8 mouse cellular contexts compared by ENCODE assay signal in the genomic region with DNA sequence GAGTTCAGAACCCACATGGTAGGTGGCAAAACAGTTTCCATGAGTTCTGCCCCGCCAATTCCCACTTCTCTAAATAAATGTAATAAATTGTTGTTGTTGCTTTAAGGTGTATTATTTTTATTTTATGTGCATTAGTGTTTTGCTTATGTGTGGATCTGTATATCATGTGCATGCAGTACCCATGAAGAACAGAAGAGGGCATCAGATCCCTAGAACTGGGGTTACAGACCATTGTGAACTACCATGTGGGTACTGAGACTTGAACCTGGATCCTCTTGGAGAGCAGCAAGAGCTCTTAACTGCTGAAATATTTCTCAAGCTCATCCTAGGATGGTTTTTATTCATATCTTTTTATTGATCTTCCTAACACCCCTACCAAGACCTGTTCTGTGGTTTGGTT. TPM values are rescaled to one million over a fixed set of nuclear protein-coding genes. Genes with fewer than 3 reads are reported as not detected.
DNase-seq lines count a peak whose midpoint lies in the region; ATAC-seq and TF ChIP-seq lines count a peak whose summit lies in the region.

No protein-coding gene starts in this region.

- no peak overlapping the region for H3K27ac ChIP-seq in midbrain, embryonic 14.5 days (replicated peaks; ENCODE audit: low read depth, low read length)
- H3K27ac ChIP-seq in midbrain, embryonic 10.5 days (replicated peaks): no peak overlapping the region
- H3K27ac ChIP-seq in spleen, adult 2 months (ENCODE audit: insufficient read depth, low read length): no peak overlapping the region

- no peaks in the 10 kb centered on the region for H3K9me3 ChIP-seq in midbrain, embryonic 14.5 days (ENCODE audit: control insufficient read depth, low read length)
- H3K9me3 ChIP-seq in midbrain, embryonic 10.5 days (replicated peaks): no peaks in the 10 kb centered on the region

- TF ChIP-seq POLR2A in spleen, adult 2 months (IDR thresholded peaks at IDR 0.05; ENCODE audit: low read depth, low read length): no peak

- H3K4me3 ChIP-seq in midbrain, embryonic 14.5 days (replicated peaks; ENCODE audit: low read depth, low read length): no peak overlapping the region
- no peak overlapping the region for H3K4me3 ChIP-seq in midbrain, embryonic 10.5 days
- no peak overlapping the region for H3K4me3 ChIP-seq in spleen, adult 2 months (ENCODE audit: extremely low read depth, insufficient read depth, insufficient read length)

- H3K4me2 ChIP-seq in midbrain, embryonic 14.5 days (ENCODE audit: low read length): no peak overlapping the region

- peak; percentile 15; the same call in 1 of the 2 replicates for TF ChIP-seq CTCF in spleen, adult 2 months (IDR thresholded peaks at IDR 0.05; ENCODE audit: extremely low read depth, insufficient read depth, insufficient read length, insufficient replicate concordance)

- 71% methylated on average over 1 of the region's 1 CpGs for WGBS in midbrain, embryonic 14.5 days
- 70% methylated on average over 1 of the region's 1 CpGs for WGBS in midbrain, embryonic 10.5 days
- WGBS in spleen, adult 2 months: 82% methylated on average over 1 of the region's 1 CpGs

- peak; percentile 39 for DNase-seq in gastrocnemius, adult 18-20 months (ENCODE audit: low spot score)
- DNase-seq in gastrocnemius, postnatal 14 days: no peak
- peak; percentile 50 for DNase-seq in midbrain, embryonic 14.5 days
- DNase-seq in midbrain, embryonic 10.5 days (ENCODE audit: low spot score): no peak
- DNase-seq in c-Kit-positive CD71-positive TER-119-negative erythroid progenitor cells, embryonic 14.5 days (ENCODE audit: low read depth): peak; percentile 55
- peak; percentile 54 for DNase-seq in kidney, postnatal 10 days
- DNase-seq in spleen, adult 2 months (ENCODE audit: low read depth in 1 of 2, low spot score in 2 of 2): peak; percentile 47 to 55
- no peak for DNase-seq in right cerebral cortex, postnatal 4 days

- no peaks in the 10 kb centered on the region for H3K27me3 ChIP-seq in midbrain, embryonic 14.5 days (ENCODE audit: control insufficient read depth, insufficient read depth, low read length)
- no peaks in the 10 kb centered on the region for H3K27me3 ChIP-seq in midbrain, embryonic 10.5 days (ENCODE audit: low read depth, poor library complexity, severe bottlenecking)
- H3K27me3 ChIP-seq in spleen, adult 2 months (ENCODE audit: control insufficient read depth, insufficient read depth, low read length): no peaks in the 10 kb centered on the region

- H3K4me1 ChIP-seq in midbrain, embryonic 14.5 days (ENCODE audit: control insufficient read depth, insufficient read depth, low read length): peaks cover 21% of the 10 kb centered on the region
- peaks cover 24% of the 10 kb centered on the region for H3K4me1 ChIP-seq in midbrain, embryonic 10.5 days
- H3K4me1 ChIP-seq in spleen, adult 2 months (ENCODE audit: control insufficient read depth, insufficient read depth, insufficient read length): no peaks in the 10 kb centered on the region; the same call in 1 of the 2 replicates

- no peaks in the 10 kb centered on the region for H3K36me3 ChIP-seq in midbrain, embryonic 14.5 days (ENCODE audit: control insufficient read depth, insufficient read depth, low read length)
- peaks cover 8% of the 10 kb centered on the region for H3K36me3 ChIP-seq in midbrain, embryonic 10.5 days
- no peaks in the 10 kb centered on the region for H3K36me3 ChIP-seq in spleen, adult 2 months (ENCODE audit: control insufficient read depth, insufficient read depth, low read length)

- intact Hi-C loops in gastrocnemius, postnatal 14 days (cut with DNase I; ENCODE audit: low total_unique reads): no loop called here

- no peak for ATAC-seq in midbrain, embryonic 14.5 days (ENCODE audit: low FRiP score, low TSS enrichment)

- H3K9ac ChIP-seq in midbrain, embryonic 14.5 days (replicated peaks; ENCODE audit: low read length): no peak overlapping the region

RNA-seq across cellular contexts. Expression of a gene that starts 2.9 kb away (rescaled TPM):
- total RNA-seq in gastrocnemius, adult 18-20 months (2021): 10 to 100 TPM; 17.7 to 19.1 TPM
- 10 to 100 TPM; 12.1 to 12.7 TPM for total RNA-seq in gastrocnemius, postnatal 14 days (2021)
- polyA plus RNA-seq in midbrain, embryonic 14.5 days (2014; fragmentation: Nextera tagmentation; extraction: Ambion mirVana): 10.7 and 16.2 TPM in 2 replicates
- polyA plus RNA-seq in midbrain, embryonic 10.5 days (2016; fragmentation: Nextera tagmentation; extraction: Ambion mirVana): 11.3 and 13.7 TPM in 2 replicates
- polyA plus RNA-seq in spleen, adult 2 months (2012; rRNA removed): 7.1 and 7.3 TPM in 2 replicates

RNA-seq across cellular contexts. Expression of a gene that starts 3.3 kb away (rescaled TPM):
- total RNA-seq in gastrocnemius, adult 18-20 months (2021): 10 to 100 TPM; 21.3 to 27.7 TPM
- total RNA-seq in gastrocnemius, postnatal 14 days (2021): 10 to 100 TPM; 16.0 to 16.6 TPM
- 65.2 and 77.6 TPM in 2 replicates for polyA plus RNA-seq in midbrain, embryonic 14.5 days (2014; fragmentation: Nextera tagmentation; extraction: Ambion mirVana)
- polyA plus RNA-seq in midbrain, embryonic 10.5 days (2016; fragmentation: Nextera tagmentation; extraction: Ambion mirVana): 34.3 and 43.9 TPM in 2 replicates
- 49.4 and 53.5 TPM in 2 replicates for polyA plus RNA-seq in spleen, adult 2 months (2012; rRNA removed)

RNA-seq across cellular contexts. Expression of a gene that starts 48.9 kb away (rescaled TPM):
- total RNA-seq in gastrocnemius, adult 18-20 months (2021): 10 to 100 TPM; 23.4 to 30.2 TPM
- total RNA-seq in gastrocnemius, postnatal 14 days (2021): 10 to 100 TPM; 21.0 to 21.2 TPM
- polyA plus RNA-seq in midbrain, embryonic 14.5 days (2014; fragmentation: Nextera tagmentation; extraction: Ambion mirVana): 76.3 and 85.4 TPM in 2 replicates
- 69.2 and 71.6 TPM in 2 replicates for polyA plus RNA-seq in midbrain, embryonic 10.5 days (2016; fragmentation: Nextera tagmentation; extraction: Ambion mirVana)
- 50.5 and 67.7 TPM in 2 replicates for polyA plus RNA-seq in spleen, adult 2 months (2012; rRNA removed)

Comparison
In these comparisons a context has a peak if more than half of its experiments do, and no peak if none do; other contexts are left out.
1. DNase-seq: peak in gastrocnemius, adult 18-20 months (single experiment), midbrain, embryonic 14.5 days (single experiment), c-Kit-positive CD71-positive TER-119-negative erythroid progenitor cells, embryonic 14.5 days (single experiment), kidney, postnatal 10 days (single experiment) and spleen, adult 2 months (2 of 2); none in gastrocnemius, postnatal 14 days (single experiment), midbrain, embryonic 10.5 days (single experiment) and right cerebral cortex, postnatal 4 days (single experiment).